Mouse (Mus musculus) mouse embryonic stem cell (cell line): Measurements from ENCODE around the gene Cbx8.

Experiments used
- in situ Hi-C, 2 experiments: fragments of 300-500 bp; cut with MboI; formaldehyde crosslinking; loops; 1 replicate in 1 of 2; 3 replicates in 1 of 2; pipeline ENCODE4 v1.14.3; 2019 to 2020; ENCODE audit warnings: low sequenced_read_pairs in 2 of 2, low pct_unique_long_range_greater_than_20kb in 1 of 2, mixed read lengths in 1 of 2; ENCODE audit not compliant: unreplicated experiment in 1 of 2

Gene Cbx8

GRCm38 (mm10) chr11:119017506-119017905 is 23.3 kb downstream of the Cbx8 start:
- in situ Hi-C loops = no loop called here

DNA sequence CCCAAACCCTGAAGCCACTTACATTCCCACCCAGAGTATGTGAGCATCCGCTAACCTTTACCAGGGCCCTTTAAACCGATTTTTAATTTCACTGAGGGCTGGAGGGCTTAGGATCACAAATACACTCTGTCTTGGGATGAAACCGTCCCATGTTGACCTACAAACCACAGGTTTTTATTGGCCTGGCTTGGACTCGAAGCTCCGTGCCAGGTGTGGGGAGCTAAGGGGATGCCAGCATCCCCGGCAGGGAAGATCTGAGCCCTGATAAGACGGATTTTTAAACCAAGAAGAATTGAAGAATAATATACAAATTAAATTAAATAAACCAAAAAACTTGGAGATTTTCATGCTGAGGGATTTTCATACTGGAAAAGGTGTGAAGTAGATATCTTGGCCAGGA is 26.3 kb downstream of the Cbx8 start:
- in situ Hi-C loops = no loop called here

DNA sequence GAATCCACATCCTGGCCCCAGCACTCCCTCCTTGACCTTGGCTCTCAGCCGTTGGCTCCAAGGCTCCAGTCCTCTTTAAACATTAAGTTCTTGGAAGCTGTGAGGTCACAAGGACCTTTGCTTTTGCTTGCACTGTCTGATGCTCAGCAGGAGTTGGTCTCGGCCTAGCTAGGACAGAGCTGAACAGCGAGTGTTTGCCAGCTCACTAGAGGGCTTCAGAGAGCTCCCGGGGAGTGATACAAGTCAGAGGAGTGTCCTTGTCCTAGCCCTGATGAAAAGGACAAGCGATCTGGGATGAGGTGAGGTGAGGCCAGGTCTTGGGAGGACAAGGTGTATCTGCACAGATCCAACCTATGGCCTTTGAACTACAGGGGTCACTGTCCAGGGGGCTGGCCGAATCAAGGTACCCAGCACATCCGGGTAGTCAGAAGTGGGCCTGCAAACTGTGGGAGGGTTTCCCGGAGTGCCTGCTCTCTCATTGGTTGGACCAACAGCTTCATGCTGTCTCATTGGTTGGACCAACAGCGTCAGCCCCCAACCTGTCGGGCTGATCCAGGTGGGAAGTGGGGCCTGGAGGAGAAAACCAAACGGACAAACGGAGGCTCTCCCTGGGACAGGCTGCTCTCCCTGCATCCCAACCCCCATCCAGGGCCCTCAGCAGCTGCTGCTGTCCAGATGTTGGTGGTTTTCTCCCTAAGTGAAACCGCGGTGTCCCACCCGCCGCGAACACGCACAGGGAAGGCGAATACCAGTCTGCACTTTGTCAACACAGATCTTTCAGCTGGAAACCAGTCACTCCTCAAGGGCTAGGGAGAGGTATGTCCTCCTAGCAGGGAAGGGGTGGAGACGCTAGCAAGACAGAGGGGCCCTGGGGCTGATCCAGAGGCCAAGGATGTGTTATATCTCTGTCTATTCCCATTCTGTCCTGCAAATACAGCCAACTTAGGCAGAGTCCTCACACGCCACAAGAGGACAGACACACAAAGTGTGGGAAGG is 33.0 kb downstream of the Cbx8 start:
- in situ Hi-C loops = no loop called here

DNA sequence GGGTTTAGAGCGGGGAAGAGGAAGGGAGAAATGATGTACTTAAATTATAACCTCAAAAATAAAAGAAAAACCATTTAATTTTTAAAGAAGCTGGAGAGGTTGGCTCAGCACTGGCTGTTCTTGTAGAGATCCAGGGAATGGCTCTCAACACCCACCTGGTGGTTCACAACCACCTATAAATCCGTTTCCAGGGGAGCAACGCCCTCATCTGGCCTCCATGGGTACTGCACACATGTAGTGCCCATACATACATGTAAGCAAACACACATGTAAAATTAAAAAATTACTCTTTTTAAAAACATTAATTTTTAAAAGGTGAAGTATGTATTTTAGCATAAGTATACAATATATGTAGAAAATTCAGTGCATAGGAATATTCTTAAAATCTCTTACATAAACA is 34.3 kb downstream of the Cbx8 start:
- in situ Hi-C loops = no loop called here

- in situ Hi-C loops = no loop called here
These were observed 35.1 kb downstream of the Cbx8 start for GRCm38 (mm10) chr11:119005547-119006275.

- in situ Hi-C loops = no loop called here
These were observed 39.2 kb downstream of the Cbx8 start for GRCm38 (mm10) chr11:119001493-119002128.

DNA sequence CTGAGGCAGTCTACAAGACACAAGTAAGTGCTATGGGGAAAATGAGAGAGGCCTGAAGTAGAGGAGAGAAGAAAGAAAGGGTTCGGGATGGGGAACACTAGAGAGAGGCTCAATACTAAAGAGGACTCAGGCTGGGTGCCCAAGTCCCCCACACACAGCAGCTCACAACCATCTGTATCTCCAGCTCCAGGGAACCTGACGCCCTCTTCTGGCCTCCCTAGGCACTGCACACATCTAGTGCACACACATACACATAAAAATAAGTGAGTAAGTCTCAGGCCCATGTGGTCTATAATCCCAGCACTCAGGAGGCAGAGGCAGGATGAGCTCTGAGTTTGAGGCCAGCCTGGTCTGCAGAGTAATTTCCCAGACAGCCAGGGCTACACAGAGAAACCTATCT is 39.9 kb downstream of the Cbx8 start:
- in situ Hi-C loops = no loop called here

- in situ Hi-C loops = no loop called here
These were observed 41.4 kb downstream of the Cbx8 start for GRCm38 (mm10) chr11:118999361-118999804.

GRCm38 (mm10) chr11:118998540-118999265 is 42.1 kb downstream of the Cbx8 start:
- in situ Hi-C loops = no loop called here

DNA sequence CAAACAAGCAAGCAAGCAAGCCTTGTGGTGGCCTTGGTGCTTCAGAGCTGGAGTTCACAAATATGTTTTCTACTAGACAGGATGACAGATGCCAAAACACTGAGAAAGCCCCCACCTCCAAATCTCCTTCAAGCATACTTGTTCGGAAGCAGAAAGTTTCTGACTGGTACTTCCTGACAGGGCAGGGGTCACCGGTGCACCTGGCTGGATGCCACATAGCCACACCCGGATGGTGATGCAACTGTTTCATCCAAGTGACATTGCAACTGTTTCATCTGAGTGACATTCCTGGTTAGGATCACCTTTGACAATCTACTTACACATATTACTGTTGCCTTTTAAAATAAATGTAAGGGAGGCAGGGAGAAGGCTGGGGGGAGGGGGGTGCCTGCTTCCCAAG is 43.6 kb downstream of the Cbx8 start:
- in situ Hi-C loops = no loop called here

DNA sequence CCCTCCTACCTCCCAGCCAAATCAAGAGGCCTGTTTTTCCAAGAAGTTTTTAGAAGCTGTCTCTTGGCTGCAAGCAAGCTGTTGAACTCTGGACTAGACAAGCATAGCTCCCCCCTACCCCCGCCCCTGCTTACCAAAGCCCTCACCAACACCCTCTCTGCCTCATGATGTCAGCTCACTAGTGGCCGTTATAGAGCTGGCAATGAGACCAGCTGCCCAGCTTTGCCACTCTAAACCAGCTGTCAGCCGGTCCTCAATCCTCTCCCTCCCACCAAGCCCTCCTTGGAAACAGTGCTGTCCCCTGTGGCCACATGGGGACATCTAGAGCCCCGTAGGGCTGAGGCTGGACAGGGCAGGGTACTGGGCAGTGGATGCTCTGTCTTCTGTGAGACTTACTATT is 45.3 kb downstream of the Cbx8 start:
- in situ Hi-C loops = no loop called here

DNA sequence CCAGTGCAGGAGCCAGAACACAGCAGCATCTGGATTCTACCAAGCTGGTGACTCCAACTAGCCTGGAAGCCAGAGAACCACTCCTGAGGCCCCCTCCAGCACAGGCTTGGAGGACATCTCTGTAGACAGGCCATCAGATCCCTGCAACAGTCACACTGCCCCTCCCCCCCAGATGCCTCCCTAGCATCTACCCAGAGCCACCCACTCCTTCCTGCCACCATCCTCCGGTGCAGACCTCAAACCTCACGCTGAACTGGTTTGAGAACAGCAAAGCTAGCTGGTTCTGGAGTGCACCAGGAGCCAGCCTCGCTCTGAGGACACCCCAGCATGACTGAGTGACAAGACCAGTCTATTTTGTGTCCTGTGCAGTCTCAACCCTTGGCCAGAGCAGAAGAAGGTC is 48.0 kb downstream of the Cbx8 start:
- in situ Hi-C loops = no loop called here

GRCm38 (mm10) chr11:118987999-118988398 is 52.8 kb downstream of the Cbx8 start, which contains the start of gene Enpp7:
Gene Enpp7 (plus strand): TSS chr11:118988188.
- in situ Hi-C loops = no loop called here
